Mouse (Mus musculus): ENCODE data around the gene Adat3.

- no peak for TF ChIP-seq CTCF (IDR thresholded peaks at IDR 0.05; ENCODE audit: low read depth)
- TF ChIP-seq EP300 (IDR thresholded peaks at IDR 0.05; ENCODE audit: low read depth), result no peak
Observed at GRCm38 (mm10) chr10:80610116-80610785, 7.6 kb downstream of the Adat3 start.

Measured in liver, postnatal 0 days (tissue).